In the genomic region with DNA sequence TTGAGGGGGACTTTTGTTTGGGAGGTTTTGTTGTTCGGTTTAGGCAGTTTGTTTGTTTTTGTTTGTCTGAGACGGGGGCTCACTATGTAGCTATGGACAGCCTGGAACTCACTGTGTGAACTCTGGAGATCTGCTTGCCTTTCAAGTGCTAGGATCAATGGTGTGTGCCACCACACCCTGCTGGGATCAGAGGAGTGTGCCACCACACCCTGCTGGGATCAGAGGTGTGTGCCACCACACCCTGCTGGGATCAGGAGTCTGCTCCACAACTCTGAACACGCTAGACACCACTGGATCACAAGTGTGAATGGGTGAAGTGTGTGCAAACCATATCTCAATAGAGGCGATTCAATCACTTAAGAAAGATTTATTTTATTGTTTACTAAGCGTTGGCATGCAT, we compare ENCODE assay signal across 25 mouse cellular contexts. TPM values are rescaled to one million over a fixed set of nuclear protein-coding genes. Genes with fewer than 3 reads are reported as not detected.
DNase-seq lines count a peak whose midpoint lies in the region; ATAC-seq and TF ChIP-seq lines count a peak whose summit lies in the region.
"Had no signal": no experiment of that assay in that cellular context is flagged by ENCODE, and none has a peak within 500 bp of the region (broad histone marks: within the 10 kb centered on the region; RNA-seq: fewer than 3 reads in every experiment).

No protein-coding gene starts in this region.

- no peaks in the 10 kb centered on the region for H3K4me1 ChIP-seq in stomach, postnatal 0 days (replicated peaks; ENCODE audit: control insufficient read depth, insufficient read depth)
- H3K4me1 ChIP-seq: limb, embryonic 13.5 days; midbrain, embryonic 12.5 days; neural tube, embryonic 13.5 days; stomach, embryonic 15.5 days had no signal

- H3K4me3 ChIP-seq in stomach, postnatal 0 days (ENCODE audit: low read depth, low read length): no peak overlapping the region
- H3K4me3 ChIP-seq: erythroblast, embryonic 14.5 days; left cerebral cortex, adult 2 months; limb, embryonic 13.5 days; liver, embryonic 12.5 days; megakaryocyte, embryonic 14.5 days; midbrain, embryonic 12.5 days; myocyte; neural tube, embryonic 13.5 days; stomach, embryonic 15.5 days had no signal

- DNase-seq in cerebellum, adult 18-20 months: peak; percentile 59 to 80
- DNase-seq in cerebellum, adult 11-12 months: no peak
- peak; percentile 75 for DNase-seq in ZHBTc4 (ENCODE audit: low read depth, low spot score)
- peak; percentile 66 to 73 for DNase-seq in cerebellum, postnatal 25 days
- peak; percentile 63 for DNase-seq in stomach, postnatal 0 days (ENCODE audit: low spot score)
- no peak for DNase-seq in right cerebral cortex, postnatal 36 days (ENCODE audit: low spot score in 2 of 2)
- no peak for DNase-seq in neural tube, embryonic 10.5 days (ENCODE audit: extremely low spot score, low spot score)
- DNase-seq: adrenal gland, postnatal 25 days; forebrain, postnatal 0 days; gastrocnemius, postnatal 10 days; kidney, postnatal 14 days; lung, adult 18-20 months; lung, postnatal 4 days; thymus, postnatal 14 days had no signal

- H3K9me3 ChIP-seq in stomach, postnatal 0 days (ENCODE audit: control insufficient read depth, low read length): no peaks in the 10 kb centered on the region
- H3K9me3 ChIP-seq: limb, embryonic 13.5 days; liver, embryonic 12.5 days; midbrain, embryonic 12.5 days; neural tube, embryonic 13.5 days; stomach, embryonic 15.5 days had no signal

- H3K27ac ChIP-seq in stomach, postnatal 0 days (replicated peaks): no peak overlapping the region
- H3K27ac ChIP-seq: left cerebral cortex, adult 2 months; limb, embryonic 13.5 days; liver, embryonic 12.5 days; midbrain, embryonic 12.5 days; neural tube, embryonic 13.5 days; stomach, embryonic 15.5 days had no signal

- TF ChIP-seq EP300 in stomach, postnatal 0 days (optimal IDR thresholded peaks at IDR 0.05): no peak

- H3K36me3 ChIP-seq in stomach, postnatal 0 days (ENCODE audit: control insufficient read depth, insufficient read depth, low read length): no peaks in the 10 kb centered on the region
- H3K36me3 ChIP-seq: limb, embryonic 13.5 days; liver, embryonic 12.5 days; midbrain, embryonic 12.5 days; neural tube, embryonic 13.5 days; stomach, embryonic 15.5 days had no signal

- H3K4me2 ChIP-seq in stomach, postnatal 0 days (replicated peaks; ENCODE audit: low read depth): no peak overlapping the region
- H3K4me2 ChIP-seq: limb, embryonic 13.5 days; liver, embryonic 12.5 days; midbrain, embryonic 12.5 days; neural tube, embryonic 13.5 days; stomach, embryonic 15.5 days had no signal

- TF ChIP-seq CTCF in stomach, postnatal 0 days (IDR thresholded peaks at IDR 0.05; ENCODE audit: low read depth): no peak

- peak; percentile 91 for ATAC-seq in stomach, postnatal 0 days (ENCODE audit: low FRiP score, low TSS enrichment)
- ATAC-seq: forebrain, postnatal 0 days; hindbrain, embryonic 16.5 days; liver, embryonic 12.5 days; lung, postnatal 0 days had no signal

- H3K9ac ChIP-seq in stomach, postnatal 0 days (ENCODE audit: low read length): no peak overlapping the region
- H3K9ac ChIP-seq: forebrain, postnatal 0 days; limb, embryonic 13.5 days; liver, embryonic 12.5 days; midbrain, embryonic 12.5 days; neural tube, embryonic 13.5 days; stomach, embryonic 15.5 days had no signal

- 37% methylated on average over 5 of the region's 5 CpGs for WGBS in stomach, postnatal 0 days

- no peaks in the 10 kb centered on the region for H3K27me3 ChIP-seq in stomach, postnatal 0 days (ENCODE audit: control insufficient read depth, insufficient read depth, low read length)
- H3K27me3 ChIP-seq: limb, embryonic 13.5 days; liver, embryonic 12.5 days; megakaryocyte, embryonic 14.5 days; neural tube, embryonic 13.5 days; stomach, embryonic 15.5 days had no signal

RNA-seq across cellular contexts. Expression of a gene that starts 46.2 kb away (rescaled TPM):
- polyA plus RNA-seq in stomach, postnatal 0 days (2015; fragmentation: Nextera tagmentation; extraction: Ambion mirVana): 1.5 and 1.8 TPM in 2 replicates
- polyA plus RNA-seq: erythroblast, embryonic 14.5 days had no signal

Comparison
In these comparisons a context has a peak if more than half of its experiments do, and no peak if none do; other contexts are left out.
1. DNase-seq: peak in cerebellum, adult 18-20 months (2 of 2), ZHBTc4 (single experiment), cerebellum, postnatal 25 days (2 of 2) and stomach, postnatal 0 days (single experiment); none in cerebellum, adult 11-12 months (single experiment), right cerebral cortex, postnatal 36 days (0 of 2) and neural tube, embryonic 10.5 days (single experiment).